Mouse (Mus musculus): ENCODE measurements around the gene Cacna2d4.

The Cacna2d4 gene

DNA sequence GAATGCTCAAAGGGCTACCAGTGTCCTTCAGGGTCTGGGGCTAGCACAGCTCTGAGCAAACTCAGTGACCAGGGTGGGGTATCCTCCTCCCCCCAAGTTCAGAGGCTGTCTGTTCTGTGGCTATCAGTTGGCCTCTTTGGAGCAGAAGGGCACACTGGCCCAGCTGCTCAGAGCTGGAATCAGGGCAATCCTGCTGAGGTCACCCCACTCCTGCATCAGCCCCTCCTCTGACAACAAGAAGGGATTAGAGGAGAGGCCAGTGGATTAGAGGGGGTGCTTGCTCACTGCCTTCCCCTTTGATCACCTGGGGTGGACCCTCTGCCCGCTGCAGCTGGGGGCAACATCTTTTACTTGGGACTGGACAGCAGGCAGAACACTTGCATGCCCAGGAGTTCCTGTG lies at the start of gene Cacna2d4:
Cacna2d4 (plus strand) TSS at position 286 of the 400 bp plus-strand sequence.
- DNase-seq: peak; percentile 72

DNA sequence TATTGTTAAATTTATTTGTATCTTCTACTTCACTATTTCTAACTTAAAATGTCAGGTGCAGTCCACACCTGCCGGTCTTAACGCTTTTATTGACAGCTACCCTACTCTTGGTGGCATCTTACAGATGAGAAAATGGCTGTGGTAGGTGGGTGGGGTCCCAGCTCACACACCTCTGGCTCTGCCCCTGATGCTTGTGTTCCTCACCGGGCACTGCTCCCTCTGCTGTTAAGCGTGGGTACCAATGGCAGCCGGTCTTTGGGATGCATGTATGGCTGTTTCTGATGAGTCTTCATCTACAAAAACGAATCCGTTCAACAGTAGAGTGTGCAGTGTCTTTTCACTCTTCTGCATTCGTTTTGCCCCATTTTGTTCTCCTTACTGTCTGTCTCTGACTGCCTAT lies 49.7 kb upstream of the Cacna2d4 start:
- DNase-seq: peak; percentile 87

DNA sequence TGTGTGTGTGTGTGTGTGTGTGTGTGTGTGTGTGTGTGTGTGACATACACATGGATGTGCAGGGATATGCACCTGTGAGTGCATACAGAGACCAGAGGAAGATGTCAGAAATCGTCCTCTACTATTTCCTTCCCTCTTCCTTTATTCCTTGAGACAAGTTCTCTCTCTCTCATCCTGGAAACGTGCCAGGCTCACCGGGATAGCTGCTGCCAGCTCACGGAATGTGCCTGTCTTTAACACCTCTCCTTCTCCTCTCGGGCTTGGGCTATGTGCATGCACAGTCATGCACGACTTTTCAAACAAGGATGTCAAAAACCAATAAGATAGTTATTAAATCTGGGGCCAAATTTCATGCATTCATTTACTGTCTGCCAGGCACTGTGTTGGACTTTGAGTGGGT lies 48.7 kb upstream of the Cacna2d4 start:
- peak; percentile 72 for DNase-seq

DNA sequence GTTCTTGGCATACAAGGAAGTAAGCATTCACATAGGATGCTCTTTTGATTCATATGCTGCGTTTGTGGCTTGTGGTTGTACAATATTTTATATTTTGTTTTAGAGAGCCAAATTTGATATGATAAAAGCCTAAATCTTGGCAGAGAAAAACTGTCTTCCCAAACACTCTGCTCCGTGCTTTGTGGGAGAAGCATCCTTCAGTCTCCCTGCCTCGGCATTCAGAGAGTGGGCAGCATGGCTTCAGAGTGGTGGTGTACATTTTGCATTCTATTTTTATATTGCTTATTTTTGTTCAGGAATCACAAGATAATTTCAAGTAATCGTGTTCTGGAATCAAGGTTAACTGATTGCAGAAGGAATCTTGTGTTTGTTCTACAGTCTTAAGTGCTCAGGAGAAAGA lies 44.8 kb upstream of the Cacna2d4 start:
- no peak for DNase-seq

DNA sequence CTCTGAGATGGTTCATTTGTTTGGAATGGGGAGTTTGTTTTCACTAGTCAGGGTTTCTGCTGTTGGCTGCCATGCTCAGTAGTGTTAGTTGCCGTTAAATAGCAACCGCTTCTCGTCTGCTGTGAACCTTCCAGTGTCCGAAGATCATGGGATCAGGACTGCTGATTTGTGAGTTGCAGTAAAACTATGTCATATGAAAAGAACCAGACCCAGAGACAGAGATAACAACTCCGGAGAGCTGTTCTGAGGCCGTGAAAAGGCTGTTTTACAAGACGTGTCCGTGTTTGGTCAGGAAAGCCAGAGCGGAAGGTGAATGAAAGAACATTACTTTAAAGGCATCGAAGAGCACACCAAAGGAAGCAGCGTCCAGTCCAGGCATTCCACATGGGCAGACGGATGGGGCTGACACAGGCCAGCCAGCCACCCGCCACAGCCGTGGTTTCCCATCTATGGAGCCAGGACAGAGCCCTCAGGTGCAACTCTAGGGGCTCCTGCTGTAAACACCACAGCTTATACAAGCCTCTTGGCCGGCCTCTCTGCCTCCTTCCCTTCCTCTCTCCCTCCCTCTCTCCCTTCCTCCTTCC lies 42.7 kb upstream of the Cacna2d4 start:
- peak; percentile 92 for DNase-seq

DNA sequence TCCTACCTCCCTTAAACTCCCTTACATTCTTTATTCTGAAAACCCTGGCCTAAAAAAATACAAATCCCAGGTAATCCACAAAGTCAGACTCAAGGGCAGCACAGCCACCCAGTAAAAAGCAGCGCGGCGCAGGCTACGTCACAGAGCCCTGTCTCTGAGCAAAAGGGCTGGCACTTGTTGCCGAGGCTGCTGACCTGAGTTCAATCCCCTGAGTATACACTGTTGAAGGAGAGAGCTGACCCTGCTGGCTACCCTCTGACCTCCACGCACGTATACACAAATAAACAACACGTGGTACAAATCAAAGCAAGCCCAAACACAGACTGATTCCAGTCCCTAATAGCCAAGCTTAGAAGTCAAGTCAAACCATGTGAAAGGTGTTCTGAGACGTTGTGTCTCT lies 42.2 kb upstream of the Cacna2d4 start:
- peak; percentile 90 for DNase-seq

DNA sequence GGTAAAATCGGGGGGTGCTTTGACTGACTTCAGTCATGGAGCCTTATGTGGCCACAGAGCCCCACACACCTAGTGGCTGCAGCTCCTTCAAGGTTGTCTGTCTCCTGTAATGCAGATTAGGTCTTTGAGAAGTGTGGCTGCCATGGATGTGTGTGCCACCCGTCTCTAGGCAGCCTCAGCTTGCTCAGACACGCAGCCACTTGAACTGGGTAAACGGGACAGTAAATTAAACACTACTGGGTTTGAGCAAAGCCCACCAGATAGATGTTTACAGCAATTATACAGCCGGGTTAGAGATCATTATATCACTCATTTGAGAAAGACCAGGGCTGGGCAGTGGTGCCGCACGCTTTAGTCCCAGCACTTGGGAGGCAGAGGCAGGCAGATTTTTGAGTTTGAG lies 41.7 kb upstream of the Cacna2d4 start:
- DNase-seq: peak; percentile 91

DNA sequence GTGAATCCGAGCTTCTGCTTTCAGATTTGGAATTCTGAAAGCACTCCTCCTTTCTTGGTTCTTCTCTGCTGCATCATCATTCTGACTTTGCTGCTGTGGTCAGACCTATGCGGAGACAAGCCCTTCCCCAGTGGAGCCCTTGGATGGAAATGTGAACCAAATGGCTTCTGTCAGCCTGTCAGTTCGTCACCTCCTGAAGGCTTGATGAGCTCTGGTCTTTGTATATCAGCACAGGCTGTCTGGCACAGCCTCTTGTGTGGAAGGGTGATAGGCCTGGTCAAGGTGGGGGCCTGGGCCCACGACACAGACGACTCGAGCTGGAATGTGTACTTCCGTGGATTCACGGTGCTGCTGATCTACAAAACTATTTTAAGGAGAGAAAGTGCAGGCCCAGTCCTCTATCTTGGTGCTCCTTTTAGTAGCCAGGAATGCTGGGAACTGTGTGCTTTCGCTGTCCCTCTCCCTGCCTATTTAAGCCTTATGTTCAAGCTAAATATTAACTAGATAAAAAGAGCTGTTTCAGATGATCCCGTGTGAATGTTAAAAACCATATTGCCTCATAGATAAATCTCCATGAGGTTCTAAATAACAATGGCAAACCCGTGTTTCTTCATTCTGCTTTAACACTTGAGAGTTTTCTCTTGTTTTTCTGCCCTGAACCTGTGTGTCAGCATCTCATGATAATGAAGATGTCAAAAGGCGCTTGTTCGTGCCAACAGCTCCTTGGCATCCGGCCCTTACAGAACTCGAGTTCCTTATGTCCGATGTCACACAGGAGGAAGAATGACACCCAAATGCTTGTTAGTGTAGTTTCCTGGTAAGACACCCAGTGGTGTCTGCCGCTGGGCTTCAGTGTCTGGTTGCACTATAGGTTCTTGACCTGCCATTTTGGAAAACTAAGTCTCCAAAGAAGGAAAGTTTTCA lies 39.7 kb upstream of the Cacna2d4 start, which contains the start of gene Cacna1c:
Cacna1c (minus strand) TSS at position 37 of the 924 bp plus-strand sequence.
- peak; percentile 98 for DNase-seq

DNA sequence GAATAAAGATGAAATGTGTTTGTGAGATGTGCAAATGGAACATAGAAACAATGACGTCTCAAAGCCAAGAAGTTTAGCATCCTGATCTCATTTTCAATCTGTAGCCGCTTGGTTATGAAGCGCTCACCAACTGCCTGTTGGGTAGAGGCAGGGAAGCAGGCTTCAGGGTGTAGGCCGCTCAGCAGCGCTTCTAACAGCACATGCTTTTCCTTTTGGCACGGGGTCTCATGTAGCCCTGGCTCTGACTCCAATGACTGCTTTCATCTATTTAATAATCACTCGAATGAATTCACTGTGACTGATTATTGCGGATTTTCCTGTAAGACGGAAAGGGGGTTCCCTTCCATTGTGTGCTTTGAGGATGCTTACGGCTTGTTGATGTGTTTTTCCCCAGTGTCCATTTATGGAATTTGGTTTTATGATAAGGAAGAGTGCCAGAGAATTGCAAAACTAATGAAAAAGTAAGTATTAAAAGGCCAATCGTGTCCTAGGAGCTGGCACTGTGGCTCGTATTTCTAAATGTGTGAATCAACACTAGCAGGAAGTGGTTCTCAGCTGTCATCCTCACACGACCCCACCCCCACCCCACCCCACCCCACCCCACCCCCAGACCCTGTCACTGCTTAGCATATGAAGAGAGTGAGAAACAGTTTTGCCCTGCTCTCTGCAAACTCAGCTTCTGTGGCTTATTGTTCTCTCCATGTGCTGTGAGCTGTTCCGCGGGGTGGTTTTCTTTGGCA lies 37.6 kb upstream of the Cacna2d4 start:
- peak; percentile 91 for DNase-seq

DNA sequence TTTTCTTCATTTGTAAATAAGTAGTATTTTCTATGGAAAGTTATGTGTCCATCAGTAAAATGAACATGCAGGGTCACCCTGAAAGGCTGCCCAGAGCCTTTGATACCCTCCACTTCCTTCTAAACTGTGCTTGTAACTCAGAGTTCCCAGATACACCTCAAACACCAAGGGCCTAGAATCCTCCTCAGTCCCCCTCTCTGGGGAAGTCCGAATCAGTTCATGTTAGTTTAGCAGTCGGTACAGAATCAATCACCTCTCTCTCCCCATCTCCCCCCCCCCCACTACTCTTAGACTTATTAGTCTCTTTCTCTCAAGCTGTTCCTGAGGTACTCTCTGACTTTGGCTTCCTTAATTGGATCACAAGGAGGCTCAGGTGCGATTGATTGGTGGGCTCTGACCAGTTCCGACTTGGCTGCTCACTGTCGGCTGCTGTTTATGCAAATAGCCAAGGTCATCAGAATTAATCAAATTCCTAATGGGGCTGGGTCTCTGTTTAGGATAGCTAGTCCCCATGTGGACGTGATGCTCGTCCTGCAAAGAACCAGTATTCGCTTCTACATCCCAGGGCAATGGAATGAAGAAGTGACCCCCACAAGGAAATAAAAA lies 36.9 kb upstream of the Cacna2d4 start:
- peak; percentile 84 for DNase-seq

DNA sequence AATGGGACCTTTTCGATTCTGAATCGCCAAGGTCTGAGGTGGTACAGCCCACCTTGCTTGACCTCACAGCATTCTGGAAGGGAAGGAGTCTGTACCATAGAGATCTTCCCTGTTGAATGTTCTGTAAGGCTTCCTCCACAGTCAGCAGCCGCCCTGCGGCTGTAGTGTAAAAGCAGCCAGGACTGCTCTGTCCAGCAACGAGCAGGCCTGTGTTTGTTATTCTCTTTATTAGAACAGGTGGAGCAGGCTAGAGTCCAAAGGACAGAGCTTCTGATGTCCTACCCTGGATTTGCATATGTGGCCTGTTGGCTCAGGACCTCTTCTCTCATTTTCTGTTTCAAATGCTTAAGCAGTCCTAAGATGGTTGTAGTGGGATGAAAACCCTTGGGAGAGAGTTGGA lies 36.0 kb upstream of the Cacna2d4 start:
- peak; percentile 85 for DNase-seq

DNA sequence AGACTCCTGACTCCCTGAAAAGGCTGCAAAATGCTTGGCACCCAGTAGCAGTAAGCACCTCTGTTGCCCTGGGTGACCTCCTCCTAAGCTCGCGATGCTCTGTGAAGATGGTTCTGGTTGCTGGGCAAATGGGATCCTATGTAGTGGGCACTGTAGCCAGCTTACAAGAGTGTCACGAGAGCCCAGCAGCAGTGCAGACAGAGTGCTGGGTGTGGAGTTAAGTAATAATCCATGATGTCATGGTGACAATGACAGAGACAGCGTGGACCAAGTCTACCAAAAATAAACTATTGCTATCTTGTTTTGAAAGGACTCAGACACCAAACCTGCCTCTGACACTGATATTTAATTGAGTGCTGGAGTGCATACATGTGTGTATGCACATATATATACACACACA lies 34.8 kb upstream of the Cacna2d4 start:
- DNase-seq: peak; percentile 91

DNA sequence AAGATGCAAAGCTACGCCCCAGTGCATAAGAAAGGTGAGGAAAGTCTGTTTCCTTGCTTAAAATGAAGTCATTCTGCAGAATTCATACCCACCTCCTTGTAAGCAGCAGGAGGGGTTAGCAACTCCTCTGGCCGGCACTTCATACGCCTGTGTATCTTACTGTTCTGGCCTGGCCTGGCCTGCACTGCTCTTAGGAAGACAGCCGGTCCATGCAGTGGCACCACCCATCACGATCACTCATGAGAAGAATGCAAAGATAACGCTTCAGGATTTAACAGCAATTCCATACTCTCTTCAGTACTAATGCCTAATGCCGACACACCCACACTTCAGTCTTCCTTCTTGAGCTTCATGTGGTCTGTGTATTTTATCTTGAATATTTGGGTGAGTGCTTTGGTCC lies 32.0 kb upstream of the Cacna2d4 start:
- DNase-seq: peak; percentile 80

DNA sequence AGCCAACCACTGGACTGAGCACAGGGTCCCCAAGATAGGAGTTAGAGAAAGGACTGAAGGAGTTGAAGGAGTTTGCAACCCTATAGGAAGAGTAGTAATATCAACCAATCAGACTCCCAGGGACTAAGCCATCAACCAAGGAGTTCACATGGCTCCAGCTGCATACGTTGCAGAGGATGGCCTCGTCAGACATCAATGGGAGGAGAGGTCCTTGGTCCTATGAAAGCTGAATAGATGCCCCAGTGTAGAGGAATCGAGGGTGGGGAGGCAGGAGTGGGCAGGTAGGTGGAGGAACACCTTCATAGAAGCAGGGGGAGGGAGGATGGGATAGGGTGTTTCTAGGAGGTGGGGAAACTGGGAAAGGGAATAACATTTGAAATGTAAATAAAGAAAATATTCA lies 31.4 kb upstream of the Cacna2d4 start:
- peak; percentile 80 for DNase-seq

DNA sequence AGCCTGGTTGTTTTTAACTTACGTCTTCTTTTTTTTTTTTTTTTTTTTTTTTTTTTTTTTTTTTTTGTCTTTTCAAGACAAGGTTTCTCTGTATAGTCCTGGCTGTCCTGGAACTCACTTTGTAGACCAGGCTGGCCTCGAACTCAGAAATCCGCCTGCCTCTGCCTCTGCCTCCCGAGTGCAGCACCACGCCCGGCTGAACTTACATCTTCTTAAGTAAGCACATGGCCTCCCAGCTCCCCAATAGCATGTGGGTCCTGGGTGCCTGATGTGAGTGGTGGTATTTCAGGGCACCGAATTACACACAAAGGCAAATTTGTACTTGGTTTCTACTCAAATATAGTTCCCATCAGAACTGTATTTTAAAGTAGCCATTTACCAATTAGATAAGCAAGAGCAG lies 30.3 kb upstream of the Cacna2d4 start:
- peak; percentile 56 for DNase-seq

DNA sequence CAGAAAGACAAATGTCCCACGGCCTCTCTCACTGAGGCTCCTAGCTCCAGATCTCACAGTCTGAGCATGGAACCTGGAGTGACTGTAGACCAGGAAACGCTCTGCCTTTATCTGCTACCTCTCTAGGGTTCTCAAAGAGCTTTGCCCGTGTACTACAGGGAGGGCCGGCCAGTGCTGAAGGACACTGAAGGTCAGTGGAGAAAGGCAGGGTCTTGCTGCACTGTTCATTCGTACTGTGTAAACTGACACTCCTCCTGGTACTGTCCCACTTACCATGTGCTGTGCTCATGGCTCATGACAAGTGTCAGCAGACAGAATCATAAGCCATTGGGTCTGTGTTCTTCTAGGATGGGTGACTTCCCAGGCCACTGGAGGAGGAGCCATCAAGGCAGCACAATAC lies 23.0 kb upstream of the Cacna2d4 start:
- DNase-seq: peak; percentile 77

DNA sequence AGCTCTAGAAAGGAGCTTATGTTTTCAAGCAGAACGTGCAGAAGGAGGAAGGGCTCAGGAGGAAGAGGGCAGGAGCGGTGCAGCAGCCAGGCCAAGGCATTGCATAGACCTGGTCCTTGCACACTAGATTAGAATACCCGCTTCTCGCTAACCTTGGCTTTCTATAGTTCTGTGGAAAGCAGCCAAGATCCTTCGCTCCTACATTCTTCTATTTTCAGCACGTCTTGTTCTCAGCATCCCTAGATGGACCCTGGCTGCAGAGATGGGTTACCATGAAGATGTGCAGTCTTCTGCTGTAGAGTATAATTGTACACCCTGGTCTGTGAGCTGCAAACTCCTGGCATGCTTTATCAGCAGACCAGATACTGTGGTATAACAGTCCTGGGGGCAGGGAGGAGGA lies 22.1 kb upstream of the Cacna2d4 start:
- peak; percentile 68 for DNase-seq

DNA sequence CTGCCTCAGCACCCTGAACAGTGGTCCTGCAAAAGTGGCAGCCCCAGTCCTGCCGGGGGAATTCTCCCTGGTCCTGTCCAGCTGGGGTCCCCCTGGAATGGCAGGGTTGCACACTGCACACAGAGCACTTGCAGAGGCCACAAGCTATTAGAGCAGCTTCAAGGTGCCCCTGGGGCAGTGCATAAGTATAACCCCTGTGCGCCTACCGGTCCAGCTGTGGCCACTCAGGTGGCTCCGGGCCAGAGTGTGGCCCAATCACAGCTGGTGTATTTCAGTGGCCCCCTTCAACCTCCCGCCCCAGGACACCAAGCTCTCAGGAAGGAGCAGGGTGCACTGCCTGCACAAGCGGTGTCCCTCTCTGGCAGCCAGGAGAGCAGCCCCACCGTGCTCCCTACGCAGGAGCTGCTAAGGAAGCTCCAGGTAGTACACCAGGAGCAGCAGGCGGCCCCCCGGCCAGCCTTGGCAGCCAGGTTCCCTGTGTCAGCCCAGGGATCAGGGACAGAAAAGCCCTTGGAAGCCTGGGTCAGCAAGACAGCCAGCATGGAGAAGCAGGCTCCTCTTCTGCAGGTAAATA lies 21.2 kb upstream of the Cacna2d4 start:
- DNase-seq: peak; percentile 87

DNA sequence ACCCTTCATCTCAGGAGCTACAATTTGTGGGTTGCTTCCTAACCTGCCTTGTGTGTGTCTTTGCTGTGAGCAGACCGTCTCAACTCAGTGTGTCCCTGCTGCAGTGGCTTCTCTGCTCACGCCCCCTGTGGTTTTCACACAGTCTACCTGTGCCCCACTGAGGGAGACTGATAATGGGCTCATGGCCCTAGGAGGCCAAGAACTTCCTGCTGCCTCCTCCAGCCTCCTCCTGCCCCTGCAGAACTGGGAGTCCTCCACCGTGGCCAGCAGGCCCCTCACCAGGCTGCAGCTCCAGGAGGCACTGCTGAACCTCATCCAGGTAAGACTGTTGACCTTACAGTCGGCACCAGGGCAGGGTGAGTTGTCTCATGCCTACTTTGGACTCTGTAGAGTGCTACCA lies 18.7 kb upstream of the Cacna2d4 start:
- DNase-seq: peak; percentile 86

DNA sequence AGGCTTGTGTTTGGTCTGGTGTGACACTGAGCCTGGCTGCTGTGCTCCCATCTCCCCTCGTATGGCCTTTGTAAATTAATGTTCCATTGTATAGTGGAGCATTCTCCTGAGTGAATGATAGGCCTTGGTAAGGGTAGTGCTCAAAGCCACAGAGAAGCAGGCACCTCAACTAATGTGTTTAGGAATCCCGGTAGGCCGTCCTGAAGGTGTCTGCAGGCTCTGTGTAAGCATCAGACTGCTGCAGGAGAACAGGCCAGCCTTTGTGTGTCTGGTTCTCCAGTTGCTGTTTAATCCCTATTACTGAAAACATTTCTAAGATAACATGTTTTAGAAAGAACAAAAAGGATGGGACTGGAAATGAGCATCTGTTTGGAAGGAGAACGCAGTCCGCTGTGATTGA lies 17.7 kb upstream of the Cacna2d4 start:
- peak; percentile 73 for DNase-seq

DNA sequence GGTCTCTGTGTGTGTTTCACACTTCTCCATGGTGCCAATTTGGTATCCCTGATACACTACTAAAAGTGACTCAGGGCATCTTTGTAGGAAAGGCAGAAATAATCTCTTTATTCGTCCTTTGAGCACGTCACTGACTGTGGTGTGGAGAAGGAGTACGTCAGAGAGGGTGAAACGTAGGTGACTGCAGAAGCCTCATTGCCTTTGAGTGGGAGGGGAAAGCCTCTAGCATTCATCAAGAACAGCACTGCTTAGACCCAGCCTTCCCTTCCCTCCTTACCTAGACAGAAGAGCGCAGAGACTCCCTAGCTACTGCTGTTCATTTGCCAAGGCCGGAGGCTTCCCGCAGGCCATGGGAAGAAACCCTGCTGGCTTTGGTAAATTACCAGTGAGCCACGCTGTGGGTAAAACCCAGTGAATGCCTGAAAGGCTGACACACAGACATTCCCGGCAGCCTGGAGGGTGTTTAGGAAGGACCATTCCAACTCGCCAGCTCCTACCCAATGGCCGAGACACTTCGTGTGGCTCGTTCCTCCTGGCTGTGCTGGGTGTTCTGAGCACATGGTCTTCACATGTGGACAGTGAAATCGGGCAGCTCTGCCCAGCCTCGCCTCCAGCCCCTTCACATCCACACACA lies 17.0 kb upstream of the Cacna2d4 start:
- DNase-seq: peak; percentile 77

DNA sequence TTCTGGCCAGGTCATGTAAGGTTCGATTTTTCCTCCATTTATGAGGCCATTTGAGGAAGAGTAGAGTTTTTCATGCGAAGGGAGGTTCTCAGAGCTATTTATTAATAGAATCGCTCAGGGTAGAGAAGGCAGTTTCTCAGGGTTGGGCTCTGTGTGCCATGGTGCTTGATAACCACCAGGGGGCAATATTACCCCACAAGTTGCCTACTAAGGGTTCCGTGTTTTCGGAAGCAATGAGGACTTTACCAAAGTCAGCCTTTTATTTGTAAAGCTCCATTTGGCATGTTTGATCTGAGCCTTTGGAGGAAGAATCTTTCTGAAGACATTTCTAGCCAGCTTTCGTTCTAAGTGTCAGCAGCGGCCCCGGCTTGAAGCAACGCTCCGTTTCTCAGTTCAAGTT lies 16.0 kb upstream of the Cacna2d4 start:
- DNase-seq: peak; percentile 87

Data from heart, adult 11 months (tissue).